Mouse (Mus musculus): ENCODE data around the gene Ankrd2.

GRCm38 (mm10) chr19:42054255-42054654 is 18.5 kb downstream of the Ankrd2 start:
- no peak for TF ChIP-seq MYC (IDR thresholded peaks at IDR 0.05; ENCODE audit: low read depth, low read length)
- TF ChIP-seq ZNF384 (IDR thresholded peaks at IDR 0.05; ENCODE audit: low read depth, low read length): no peak
- TF ChIP-seq TAL1 (IDR thresholded peaks at IDR 0.05; ENCODE audit: low read length): no peak
- no peak for TF ChIP-seq JUND (IDR thresholded peaks at IDR 0.05; ENCODE audit: low read depth, low read length)
- no peak for TF ChIP-seq HCFC1 (IDR thresholded peaks at IDR 0.05; ENCODE audit: low read depth, low read length)
- no peak for TF ChIP-seq GATA1 (IDR thresholded peaks at IDR 0.05; ENCODE audit: low read depth, low read length)
- TF ChIP-seq BHLHE40 (IDR thresholded peaks at IDR 0.05; ENCODE audit: borderline replicate concordance, low read depth, low read length): no peak
- TF ChIP-seq ZKSCAN1 (IDR thresholded peaks at IDR 0.05; ENCODE audit: low read depth, low read length): no peak
- TF ChIP-seq MAX (IDR thresholded peaks at IDR 0.05; ENCODE audit: low read length): no peak
- no peak for TF ChIP-seq GABPA (IDR thresholded peaks at IDR 0.05; ENCODE audit: low read depth, low read length)
- TF ChIP-seq POLR2AphosphoS5 (IDR thresholded peaks at IDR 0.05; ENCODE audit: borderline replicate concordance, low read depth, low read length): no peak

Measured in MEL (cell line).